Mouse (Mus musculus): ENCODE data around the gene Rarb.

The Rarb gene

GRCm38 (mm10) chr14:16733595-16734298 is 85.2 kb downstream of the Rarb start:
- no peak for DNase-seq

GRCm38 (mm10) chr14:16732054-16732453 is 86.9 kb downstream of the Rarb start:
- DNase-seq: no peak

GRCm38 (mm10) chr14:16728175-16728838 is 90.6 kb downstream of the Rarb start:
- peak; percentile 30 for DNase-seq

- no peak for DNase-seq
Observed at GRCm38 (mm10) chr14:16723991-16724390, 95.0 kb downstream of the Rarb start.

GRCm38 (mm10) chr14:16717821-16718220 is 101.1 kb downstream of the Rarb start:
- DNase-seq: no peak

- DNase-seq: no peak
Observed at GRCm38 (mm10) chr14:16714344-16714955, 104.5 kb downstream of the Rarb start.

GRCm38 (mm10) chr14:16713773-16714172 is 105.2 kb downstream of the Rarb start:
- no peak for DNase-seq

- DNase-seq: peak; percentile 33
Observed at GRCm38 (mm10) chr14:16699228-16699627, 119.7 kb downstream of the Rarb start.

- DNase-seq: peak; percentile 71
Observed at GRCm38 (mm10) chr14:16695453-16696120, 123.4 kb downstream of the Rarb start.

GRCm38 (mm10) chr14:16678335-16678734 is 140.6 kb downstream of the Rarb start:
- no peak for DNase-seq

- DNase-seq: no peak
Observed at GRCm38 (mm10) chr14:16677081-16677480, 141.9 kb downstream of the Rarb start.

GRCm38 (mm10) chr14:16670571-16670970 is 148.4 kb downstream of the Rarb start:
- no peak for DNase-seq

GRCm38 (mm10) chr14:16639153-16639943 is 179.6 kb downstream of the Rarb start:
- peak; percentile 4 for DNase-seq

GRCm38 (mm10) chr14:16613975-16614374 is 205.0 kb downstream of the Rarb start:
- DNase-seq: no peak

- DNase-seq: no peak
Observed at GRCm38 (mm10) chr14:16605480-16605879, 213.5 kb downstream of the Rarb start.

- no peak for DNase-seq
Observed at GRCm38 (mm10) chr14:16604469-16605064, 214.4 kb downstream of the Rarb start.

- peak; percentile 68 for DNase-seq
Observed at GRCm38 (mm10) chr14:16603040-16603590, 215.8 kb downstream of the Rarb start.

GRCm38 (mm10) chr14:16599224-16599623 is 219.7 kb downstream of the Rarb start:
- DNase-seq: no peak

- DNase-seq: peak; percentile 53
Observed at GRCm38 (mm10) chr14:16598074-16598501, 220.9 kb downstream of the Rarb start.

GRCm38 (mm10) chr14:16589139-16589538 is 229.8 kb downstream of the Rarb start:
- DNase-seq: no peak

GRCm38 (mm10) chr14:16578100-16578499 is 240.9 kb downstream of the Rarb start:
- no peak for DNase-seq

GRCm38 (mm10) chr14:16577049-16577448 is 241.9 kb downstream of the Rarb start:
- DNase-seq: peak; percentile 40

Measured in kidney, adult 9 months (tissue).